Mouse (Mus musculus) MEL (cell line): ENCODE measurements at regions not wholly inside any gene's neighbourhood (a gene's known extent, or its start where the extent isn't known, plus 50 kb on each side); places are given as distances from the start of the nearest gene placed in this dataset.

ENCODE experiments used
- ELF1 ChIP-seq: IDR thresholded peaks from 2 replicates; pipeline ENCODE4 v1.6.1; 2014; ENCODE audit warnings: low read depth, mild to moderate bottlenecking, inconsistent platforms, low read length, improper control_type of control experiment, moderate library complexity
- ETS1 ChIP-seq: IDR thresholded peaks from 2 replicates; pipeline ENCODE4 v1.6.1; 2012; ENCODE audit warnings: low read depth, mild to moderate bottlenecking, inconsistent platforms, low read length, improper control_type of control experiment, moderate library complexity
- POLR2A ChIP-seq, 2 experiments: IDR thresholded peaks; 2 replicates each; pipeline ENCODE4 v1.6.1; 2011 to 2012; ENCODE audit warnings: low read length in 2 of 2, mild to moderate bottlenecking in 2 of 2, control low read depth in 1 of 2, improper control_type of control experiment in 1 of 2, low read depth in 1 of 2, moderate library complexity in 1 of 2; ENCODE audit not compliant: control insufficient read depth in 1 of 2, insufficient read depth in 1 of 2, poor library complexity in 1 of 2

- no peak for TF ChIP-seq POLR2A (IDR thresholded peaks at IDR 0.05; ENCODE audit: control insufficient read depth in 1 of 2, insufficient read depth in 1 of 2, low read depth in 1 of 2, low read length in 2 of 2, poor library complexity in 1 of 2)
- no peak for TF ChIP-seq ETS1
- TF ChIP-seq ELF1: no peak
These were observed 126.8 kb upstream of the Rreb1 start for GRCm38 (mm10) chr13:37651221-37651946.
